Mouse (Mus musculus): Measurements from ENCODE around the gene Ccdc185.

Gene Ccdc185

GRCm38 (mm10) chr1:182747081-182747480 lies 1.9 kb downstream of the Ccdc185 start:
- no peak for DNase-seq (ENCODE audit: low spot score)

- no peak for DNase-seq (ENCODE audit: low spot score)
Observed at GRCm38 (mm10) chr1:182735891-182736290, 13.1 kb downstream of the Ccdc185 start.

GRCm38 (mm10) chr1:182732695-182733094 lies 16.3 kb downstream of the Ccdc185 start:
- no peak for DNase-seq (ENCODE audit: low spot score)

- DNase-seq (ENCODE audit: low spot score), result no peak
Observed at GRCm38 (mm10) chr1:182729002-182729401, 20.0 kb downstream of the Ccdc185 start.

- DNase-seq (ENCODE audit: low spot score), result no peak
Observed at GRCm38 (mm10) chr1:182727541-182727940, 21.4 kb downstream of the Ccdc185 start.

GRCm38 (mm10) chr1:182714236-182714935 lies 34.6 kb downstream of the Ccdc185 start:
- DNase-seq (ENCODE audit: low spot score), result no peak

GRCm38 (mm10) chr1:182711360-182711933 lies 37.5 kb downstream of the Ccdc185 start:
- no peak for DNase-seq (ENCODE audit: low spot score)

- no peak for DNase-seq (ENCODE audit: low spot score)
Observed at GRCm38 (mm10) chr1:182707459-182707858, 41.5 kb downstream of the Ccdc185 start.

- no peak for DNase-seq (ENCODE audit: low spot score)
Observed at GRCm38 (mm10) chr1:182704882-182705281, 44.1 kb downstream of the Ccdc185 start.

- DNase-seq (ENCODE audit: low spot score), result no peak
Observed at GRCm38 (mm10) chr1:182699392-182700347, 49.3 kb downstream of the Ccdc185 start.
